In the genomic region with DNA sequence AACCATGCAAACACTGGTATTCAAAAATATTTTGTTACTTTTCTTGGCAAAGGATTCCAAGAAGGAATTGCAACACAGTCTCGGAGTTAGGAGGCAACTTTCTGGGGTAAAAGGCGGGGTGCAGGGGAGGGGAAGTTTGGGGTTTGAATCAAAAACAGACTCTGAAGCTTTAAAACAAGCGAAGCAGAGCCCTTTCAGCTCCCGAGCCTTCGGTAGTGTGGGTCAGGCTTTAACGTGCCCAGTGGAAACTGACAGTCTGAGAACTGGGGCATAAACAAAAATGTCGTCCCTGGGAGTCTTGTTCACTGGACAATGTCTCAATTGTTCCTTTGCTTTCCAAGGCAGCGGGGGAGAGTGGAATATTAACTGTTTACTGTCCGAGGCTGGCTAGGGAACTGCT, we compare ENCODE assay signal across 9 mouse cellular contexts.
A peak's percentile ranks its signal among the peaks of the same experiment; 100 is the strongest.
DNase-seq lines count a peak whose midpoint lies in the region; ATAC-seq and TF ChIP-seq lines count a peak whose summit lies in the region.
"Had no signal": no experiment of that assay in that cellular context is flagged by ENCODE, and none has a peak within 500 bp of the region (broad histone marks: within the 10 kb centered on the region; RNA-seq: fewer than 3 reads in every experiment).

No protein-coding gene starts in this region.

- no peak overlapping the region for H3K9ac ChIP-seq in forebrain, embryonic 12.5 days
- H3K9ac ChIP-seq: liver, embryonic 13.5 days had no signal

- H3K4me2 ChIP-seq in forebrain, embryonic 12.5 days: peak overlapping the region; percentile 38
- H3K4me2 ChIP-seq: liver, embryonic 13.5 days had no signal

- H3K4me3 ChIP-seq in gastrocnemius, adult 2 months: peak overlapping the region; percentile 46
- no peak overlapping the region; the same call in 1 of the 2 replicates for H3K4me3 ChIP-seq in forebrain, embryonic 12.5 days (replicated peaks)
- no peak overlapping the region for H3K4me3 ChIP-seq in limb, embryonic 10.5 days
- H3K4me3 ChIP-seq: liver, embryonic 13.5 days had no signal

- peak overlapping the region; percentile 73 for H3K27ac ChIP-seq in gastrocnemius, adult 2 months
- H3K27ac ChIP-seq in forebrain, embryonic 12.5 days: peak overlapping the region; percentile 84
- H3K27ac ChIP-seq in limb, embryonic 10.5 days: peak overlapping the region; percentile 56

- peaks cover 56% of the 10 kb centered on the region for H3K4me1 ChIP-seq in forebrain, embryonic 12.5 days
- peaks cover 68% of the 10 kb centered on the region for H3K4me1 ChIP-seq in limb, embryonic 10.5 days

- DNase-seq in gastrocnemius, adult 2 months: no peak
- DNase-seq in gastrocnemius, postnatal 25 days: no peak
- DNase-seq in Muller cell, postnatal 12 days (ENCODE audit: inconsistent ontology term): peak; percentile 86
- no peak for DNase-seq in limb, embryonic 10.5 days (ENCODE audit: low spot score)
- DNase-seq in neural tube, embryonic 10.5 days (ENCODE audit: extremely low spot score, low spot score): peak; percentile 38
- DNase-seq in spleen, postnatal 14 days (ENCODE audit: low spot score in 2 of 2): no peak
- DNase-seq: liver, embryonic 13.5 days had no signal

- 2% methylated on average over 9 of the region's 9 CpGs for WGBS in forebrain, embryonic 12.5 days
- WGBS in limb, embryonic 10.5 days: 50% methylated on average over 9 of the region's 9 CpGs

- 0 out of 2 replicates have a peak, but pooled peaks cover 3% of the 10 kb centered on the region for H3K9me3 ChIP-seq in forebrain, embryonic 12.5 days
- no peaks in the 10 kb centered on the region for H3K9me3 ChIP-seq in limb, embryonic 10.5 days (replicated peaks)

- ATAC-seq in forebrain, embryonic 12.5 days (ENCODE audit: low FRiP score): peak; percentile 59; the same call in 1 of the 2 replicates
- ATAC-seq in megakaryocyte-erythroid progenitor cell, adult 5-6 weeks (replicated peaks; ENCODE audit: low FRiP score, low TSS enrichment, poor library complexity, severe bottlenecking): no peak

- H3K27me3 ChIP-seq in forebrain, embryonic 12.5 days: no peaks in the 10 kb centered on the region
- no peaks in the 10 kb centered on the region for H3K27me3 ChIP-seq in limb, embryonic 10.5 days (ENCODE audit: low read depth, poor library complexity, severe bottlenecking)
- H3K27me3 ChIP-seq: liver, embryonic 13.5 days had no signal

- H3K36me3 ChIP-seq in forebrain, embryonic 12.5 days (replicated peaks): peaks cover 6% of the 10 kb centered on the region; the same call in 1 of the 2 replicates
- H3K36me3 ChIP-seq in limb, embryonic 10.5 days: peaks cover 25% of the 10 kb centered on the region

- intact Hi-C loops in gastrocnemius, adult 2 months (cut with DNase I): no loop called here

- TF ChIP-seq CTCF in gastrocnemius, adult 2 months (IDR thresholded peaks at IDR 0.05): no peak

Comparison
In these comparisons a context has a peak if more than half of its experiments do, and no peak if none do; other contexts are left out.
1. DNase-seq: peak in Muller cell, postnatal 12 days (single experiment) and neural tube, embryonic 10.5 days (single experiment); none in gastrocnemius, adult 2 months (single experiment), gastrocnemius, postnatal 25 days (single experiment), limb, embryonic 10.5 days (single experiment) and spleen, postnatal 14 days (0 of 2).
2. Peak in every context shown above with its lines, with median percentiles within 50 percentile points of each other: H3K27ac ChIP-seq.